Mouse (Mus musculus): ENCODE data around the gene Ep400. TPM values are rescaled to one million over a fixed set of nuclear protein-coding genes. Genes with fewer than 3 reads are reported as not detected.

The Ep400 gene
- polyA plus RNA-seq, 1 experiment: 155 TPM

GRCm38 (mm10) chr5:110704004-110704403, 66.5 kb downstream of the Ep400 start:
- Histone ChIP-seq H3K27me3 (ENCODE audit: control insufficient read depth, insufficient read depth, low read length) (no peaks in the 10 kb centered on the region), H3K27ac (ENCODE audit: control insufficient read depth, insufficient read depth, low read length) (no peak overlapping the region), H3K36me3 (ENCODE audit: control insufficient read depth, insufficient read depth, low read length) (peaks cover 97% of the 10 kb centered on the region), H3K4me3 (ENCODE audit: control insufficient read depth, insufficient read depth, low read length) (no peak overlapping the region), H3K4me1 (replicated peaks; ENCODE audit: control insufficient read depth, insufficient read depth, low read length) (no peaks in the 10 kb centered on the region)
- WGBS: 37% methylated on average over 1 of the region's 1 CpGs
- TF ChIP-seq CTCF (IDR thresholded peaks at IDR 0.05; ENCODE audit: borderline replicate concordance, control insufficient read depth, extremely low read depth, insufficient read depth, low read length, poor library complexity) (no peak), POLR2A (IDR thresholded peaks at IDR 0.05; ENCODE audit: control insufficient read depth, extremely low read depth, insufficient read depth, low read length, poor library complexity) (no peak)
- no peak for DNase-seq

DNA sequence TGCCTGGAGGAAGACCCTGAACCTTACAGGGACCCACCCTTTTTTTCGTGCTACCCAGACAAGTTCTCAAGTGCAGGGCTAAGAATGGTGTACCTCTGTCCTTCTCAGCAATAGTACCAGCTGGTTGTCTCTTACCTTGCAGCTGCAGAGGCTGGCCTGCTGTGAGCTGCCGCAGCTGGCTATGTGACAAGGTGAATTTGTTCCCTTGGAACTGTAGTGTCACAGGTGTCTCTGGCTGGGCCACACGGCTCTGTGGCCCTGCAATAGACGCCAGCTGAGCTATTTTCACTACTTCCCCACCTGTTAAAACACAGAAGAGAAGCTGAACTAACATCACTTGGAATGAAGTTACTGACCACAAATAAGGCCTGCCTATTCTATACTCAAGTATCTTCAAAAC, 71.9 kb downstream of the Ep400 start:
- H3K4me1 ChIP-seq (replicated peaks; ENCODE audit: control insufficient read depth, insufficient read depth, low read length): no peaks in the 10 kb centered on the region
- no peak for DNase-seq
- TF ChIP-seq POLR2A (IDR thresholded peaks at IDR 0.05; ENCODE audit: control insufficient read depth, extremely low read depth, insufficient read depth, low read length, poor library complexity) (no peak), CTCF (IDR thresholded peaks at IDR 0.05; ENCODE audit: borderline replicate concordance, control insufficient read depth, extremely low read depth, insufficient read depth, low read length, poor library complexity) (no peak)
- no peaks in the 10 kb centered on the region for H3K27me3 ChIP-seq (ENCODE audit: control insufficient read depth, insufficient read depth, low read length)
- 92% methylated on average over 4 of the region's 4 CpGs for WGBS
- peaks cover 93% of the 10 kb centered on the region for H3K36me3 ChIP-seq (ENCODE audit: control insufficient read depth, insufficient read depth, low read length)
- no peak overlapping the region for H3K27ac ChIP-seq (ENCODE audit: control insufficient read depth, insufficient read depth, low read length)
- H3K4me3 ChIP-seq (ENCODE audit: control insufficient read depth, insufficient read depth, low read length): no peak overlapping the region

DNA sequence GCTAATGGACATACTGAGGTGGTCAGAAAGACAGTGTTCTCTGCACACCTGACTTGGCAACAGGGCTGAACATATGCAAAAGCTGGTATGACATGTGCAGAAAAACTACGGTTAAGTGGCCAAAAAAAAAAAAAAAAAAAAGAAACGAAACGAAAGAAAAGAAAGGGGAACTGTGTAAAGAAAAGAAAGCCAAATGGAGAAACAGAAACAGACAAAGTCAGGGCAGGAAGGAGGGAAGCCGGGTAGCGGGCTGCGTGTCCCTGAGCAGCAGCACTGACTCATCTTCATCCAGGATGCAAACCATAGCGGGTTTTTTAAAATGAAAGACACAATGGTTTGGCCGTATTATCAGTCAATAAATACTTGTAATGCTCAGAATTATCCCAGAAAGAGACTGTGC, 88.5 kb downstream of the Ep400 start:
- H3K4me1 ChIP-seq (replicated peaks; ENCODE audit: control insufficient read depth, insufficient read depth, low read length): no peaks in the 10 kb centered on the region
- H3K27me3 ChIP-seq (ENCODE audit: control insufficient read depth, insufficient read depth, low read length): no peaks in the 10 kb centered on the region
- no peak for TF ChIP-seq POLR2A (IDR thresholded peaks at IDR 0.05; ENCODE audit: control insufficient read depth, extremely low read depth, insufficient read depth, low read length, poor library complexity)
- no peak for TF ChIP-seq CTCF (IDR thresholded peaks at IDR 0.05; ENCODE audit: borderline replicate concordance, control insufficient read depth, extremely low read depth, insufficient read depth, low read length, poor library complexity)
- no peak overlapping the region for H3K27ac ChIP-seq (ENCODE audit: control insufficient read depth, insufficient read depth, low read length)
- no peak overlapping the region for H3K4me3 ChIP-seq (ENCODE audit: control insufficient read depth, insufficient read depth, low read length)
- 69% methylated on average over 8 of the region's 8 CpGs for WGBS
- no peak for DNase-seq
- H3K36me3 ChIP-seq (ENCODE audit: control insufficient read depth, insufficient read depth, low read length): peaks cover 90% of the 10 kb centered on the region

DNA sequence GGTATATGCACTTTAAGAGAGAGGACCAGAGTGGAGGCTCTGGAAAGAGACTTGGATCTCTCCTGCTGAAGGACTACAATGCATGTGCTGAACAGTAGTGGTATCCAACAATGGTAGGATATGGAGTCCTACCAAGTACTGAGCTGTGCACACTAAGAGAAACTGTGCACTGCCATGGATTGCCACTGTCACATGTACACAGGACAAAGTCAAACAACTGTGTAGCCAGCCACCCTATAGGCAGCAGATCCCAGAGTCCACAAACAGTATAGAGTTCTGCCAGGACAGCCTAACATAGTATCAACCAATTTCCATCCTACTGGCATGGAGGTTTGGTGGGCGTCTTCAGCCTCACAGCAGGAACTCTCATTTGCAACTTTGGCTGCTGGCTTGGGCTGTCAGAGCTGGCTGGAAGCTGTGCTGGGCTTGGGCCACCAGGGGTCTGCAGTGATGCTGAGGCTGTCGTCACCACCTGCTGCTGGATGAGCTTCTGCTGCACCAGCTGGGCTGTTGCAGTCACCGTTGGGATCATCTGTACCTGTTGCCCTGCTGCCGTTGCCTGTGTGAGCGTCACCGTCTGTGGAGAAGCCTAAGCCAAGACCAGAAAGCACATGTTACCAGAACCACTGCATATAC, 104.9 kb downstream of the Ep400 start:
- peaks cover 70% of the 10 kb centered on the region for H3K36me3 ChIP-seq (ENCODE audit: control insufficient read depth, insufficient read depth, low read length)
- no peak for DNase-seq
- TF ChIP-seq CTCF (IDR thresholded peaks at IDR 0.05; ENCODE audit: borderline replicate concordance, control insufficient read depth, extremely low read depth, insufficient read depth, low read length, poor library complexity) (no peak), POLR2A (IDR thresholded peaks at IDR 0.05; ENCODE audit: control insufficient read depth, extremely low read depth, insufficient read depth, low read length, poor library complexity) (no peak)
- H3K27me3 ChIP-seq (ENCODE audit: control insufficient read depth, insufficient read depth, low read length): no peaks in the 10 kb centered on the region
- H3K4me1 ChIP-seq (replicated peaks; ENCODE audit: control insufficient read depth, insufficient read depth, low read length): no peaks in the 10 kb centered on the region
- WGBS: 86% methylated on average over 6 of the region's 6 CpGs
- H3K4me3 ChIP-seq (ENCODE audit: control insufficient read depth, insufficient read depth, low read length): no peak overlapping the region
- no peak overlapping the region for H3K27ac ChIP-seq (ENCODE audit: control insufficient read depth, insufficient read depth, low read length)

- 96% methylated on average over 2 of the region's 2 CpGs for WGBS
Observed at GRCm38 (mm10) chr5:110664750-110665269, 105.7 kb downstream of the Ep400 start.

GRCm38 (mm10) chr5:110664041-110664440, 106.5 kb downstream of the Ep400 start:
- WGBS: 89% methylated on average over 2 of the region's 2 CpGs
- H3K4me3 ChIP-seq (ENCODE audit: control insufficient read depth, insufficient read depth, low read length): no peak overlapping the region
- H3K27me3 ChIP-seq (ENCODE audit: control insufficient read depth, insufficient read depth, low read length): no peaks in the 10 kb centered on the region
- H3K4me1 ChIP-seq (replicated peaks; ENCODE audit: control insufficient read depth, insufficient read depth, low read length): no peaks in the 10 kb centered on the region
- peaks cover 60% of the 10 kb centered on the region for H3K36me3 ChIP-seq (ENCODE audit: control insufficient read depth, insufficient read depth, low read length)
- TF ChIP-seq POLR2A (IDR thresholded peaks at IDR 0.05; ENCODE audit: control insufficient read depth, extremely low read depth, insufficient read depth, low read length, poor library complexity): no peak
- no peak for TF ChIP-seq CTCF (IDR thresholded peaks at IDR 0.05; ENCODE audit: borderline replicate concordance, control insufficient read depth, extremely low read depth, insufficient read depth, low read length, poor library complexity)
- no peak overlapping the region for H3K27ac ChIP-seq (ENCODE audit: control insufficient read depth, insufficient read depth, low read length)
- DNase-seq: no peak

More at GRCm38 (mm10) chr5:110664750-110665269, 105.7 kb downstream of the Ep400 start:
- Histone ChIP-seq H3K4me3 (ENCODE audit: control insufficient read depth, insufficient read depth, low read length) (no peak overlapping the region), H3K27me3 (ENCODE audit: control insufficient read depth, insufficient read depth, low read length) (no peaks in the 10 kb centered on the region), H3K4me1 (replicated peaks; ENCODE audit: control insufficient read depth, insufficient read depth, low read length) (no peaks in the 10 kb centered on the region), H3K27ac (ENCODE audit: control insufficient read depth, insufficient read depth, low read length) (no peak overlapping the region), H3K36me3 (ENCODE audit: control insufficient read depth, insufficient read depth, low read length) (peaks cover 62% of the 10 kb centered on the region)
- DNase-seq: no peak
- TF ChIP-seq POLR2A (IDR thresholded peaks at IDR 0.05; ENCODE audit: control insufficient read depth, extremely low read depth, insufficient read depth, low read length, poor library complexity): no peak
- no peak for TF ChIP-seq CTCF (IDR thresholded peaks at IDR 0.05; ENCODE audit: borderline replicate concordance, control insufficient read depth, extremely low read depth, insufficient read depth, low read length, poor library complexity)
